Mouse (Mus musculus): ENCODE results near the gene Zbtb7a. TPM values are rescaled to one million over a fixed set of nuclear protein-coding genes. Genes with fewer than 3 reads are reported as not detected.
A peak's percentile ranks its signal among the peaks of the same experiment; 100 is the strongest.

Zbtb7a gene
- total RNA-seq, 2 experiments from 2014 or later: 28.2 to 30.1 TPM

- no peak for DNase-seq
- intact Hi-C loops (cut with DNase I; ENCODE audit: low total_unique reads): no loop called here
Measured at GRCm38 (mm10) chr10:81200141-81200540, 65.1 kb downstream of the Zbtb7a start.

- no peak for DNase-seq
- intact Hi-C loops (cut with DNase I; ENCODE audit: low total_unique reads): no loop called here
Measured at GRCm38 (mm10) chr10:81200605-81201287, 65.7 kb downstream of the Zbtb7a start.

GRCm38 (mm10) chr10:81201807-81202758, 67.1 kb downstream of the Zbtb7a start, which contains the start of gene Nmrk2:
TSS of gene Nmrk2 (minus strand) at chr10:81202051.
- intact Hi-C loops (cut with DNase I; ENCODE audit: low total_unique reads): no loop called here
- DNase-seq: peak; percentile 71

Small RNA genes lying within 50 kb of the gene (microRNA-seq; reads per million reads assigned to microRNA genes)
- 0 reads per million in 2 experiments for gene Mir5615-1
- 0 reads per million in 2 experiments for gene Mir5615-2

Other genes with a start within 250 kb of the Zbtb7a start
- gene Timm13, start 234.3 kb upstream of the Zbtb7a start, total RNA-seq (2021): 100 to 1,000 TPM; 114 to 125 TPM
- gene Lmnb2, start 217.0 kb upstream of the Zbtb7a start, total RNA-seq (2021): 10 to 100 TPM in 1 of 2 experiments, 1 to 10 TPM in 1; 9.4 to 14.3 TPM
- gene Gadd45b, start 205.1 kb upstream of the Zbtb7a start, total RNA-seq (2021): 10 to 100 TPM; 21.5 to 28.7 TPM
- gene Gng7, start 120.3 kb upstream of the Zbtb7a start, total RNA-seq (2021): 1 to 10 TPM in 1 of 2 experiments, under 1 TPM in 1; 0.44 to 1.1 TPM
- gene Diras1, start 109.6 kb upstream of the Zbtb7a start, total RNA-seq (2021): under 1 TPM; 0.24 to 0.72 TPM
- gene Slc39a3, start 97.8 kb upstream of the Zbtb7a start, total RNA-seq (2021): 10 to 100 TPM; 11.3 to 11.9 TPM
- 10 to 100 TPM; 78.6 to 79.9 TPM for gene Sgta, start 75.0 kb upstream of the Zbtb7a start, total RNA-seq (2021)
- 10 to 100 TPM; 22.4 to 23.0 TPM for gene Thop1, start 65.2 kb upstream of the Zbtb7a start, total RNA-seq (2021)
- 1 to 10 TPM in 1 of 2 experiments, under 1 TPM in 1; 0.53 to 1.1 TPM for gene Creb3l3, start 36.3 kb upstream of the Zbtb7a start, total RNA-seq (2021)
- gene Map2k2, start 29.3 kb upstream of the Zbtb7a start, total RNA-seq (2021): 100 to 1,000 TPM; 163 to 171 TPM
- 10 to 100 TPM; 12.3 to 12.8 TPM for gene Pias4, start 32.7 kb downstream of the Zbtb7a start, total RNA-seq (2021)
- gene Eef2, start 41.4 kb downstream of the Zbtb7a start, total RNA-seq (2021): 100 to 1,000 TPM; 892 to 898 TPM
- 10 to 100 TPM; 21.2 to 24.8 TPM for gene Dapk3, start 47.8 kb downstream of the Zbtb7a start, total RNA-seq (2021)
- gene 4930442H23Rik, start 48.6 kb downstream of the Zbtb7a start, total RNA-seq (2021): not detected
- gene Nmrk2, start 66.8 kb downstream of the Zbtb7a start, total RNA-seq (2021): 1 to 10 TPM; 1.8 to 5.5 TPM
- under 1 TPM in 1 of 2 experiments, not detected in 1; 0.06 TPM for gene Atcay, start 95.6 kb downstream of the Zbtb7a start, total RNA-seq (2021)
- gene Zfr2, start 97.9 kb downstream of the Zbtb7a start, total RNA-seq (2021): 1 to 10 TPM; 1.7 to 2.5 TPM
- gene Matk, start 117.7 kb downstream of the Zbtb7a start, total RNA-seq (2021): under 1 TPM; 0.33 to 0.57 TPM
- 10 to 100 TPM; 93.1 to 99.9 TPM for gene Mrpl54, start 131.7 kb downstream of the Zbtb7a start, total RNA-seq (2021)
- gene Apba3, start 131.7 kb downstream of the Zbtb7a start, total RNA-seq (2021): 10 to 100 TPM; 62.8 to 71.1 TPM
- gene Tjp3, start 156.4 kb downstream of the Zbtb7a start, total RNA-seq (2021): not detected
- 10 to 100 TPM; 18.5 to 22.8 TPM for gene Pip5k1c, start 157.7 kb downstream of the Zbtb7a start, total RNA-seq (2021)
- 1 to 10 TPM; 7.7 to 10.0 TPM for gene Cactin, start 185.9 kb downstream of the Zbtb7a start, total RNA-seq (2021)
- gene Tbxa2r, start 193.5 kb downstream of the Zbtb7a start, total RNA-seq (2021): 1 to 10 TPM; 1.5 to 2.2 TPM
- 1 to 10 TPM; 1.8 to 2.0 TPM for gene Gipc3, start 208.0 kb downstream of the Zbtb7a start, total RNA-seq (2021)
- gene Hmg20b, start 215.3 kb downstream of the Zbtb7a start, total RNA-seq (2021): 10 to 100 TPM; 24.3 to 25.8 TPM
- gene Mfsd12, start 222.3 kb downstream of the Zbtb7a start, total RNA-seq (2021): 1 to 10 TPM; 3.7 to 4.0 TPM
- under 1 TPM; 0.37 to 0.42 TPM for gene 4930404N11Rik, start 230.6 kb downstream of the Zbtb7a start, total RNA-seq (2021)
- 10 to 100 TPM; 11.9 to 15.4 TPM for gene Fzr1, start 243.3 kb downstream of the Zbtb7a start, total RNA-seq (2021)
- gene Dohh, start 249.2 kb downstream of the Zbtb7a start, total RNA-seq (2021): 10 to 100 TPM; 38.6 to 39.8 TPM
- under 1 TPM; 0.41 to 0.47 TPM for gene Gm48551, start 249.2 kb downstream of the Zbtb7a start, total RNA-seq (2021)